Mouse (Mus musculus) ES-E14 (cell line): ENCODE results near the gene Krt81.

ENCODE experiments used
- CHD2 ChIP-seq: IDR thresholded peaks from 2 replicates; pipeline ENCODE4 v1.6.1; 2014; ENCODE audit warnings: mild to moderate bottlenecking, low read depth, low read length, inconsistent platforms
- HCFC1 ChIP-seq: IDR thresholded peaks from 2 replicates; pipeline ENCODE4 v1.6.1; 2012; ENCODE audit warnings: low read length, inconsistent platforms, borderline replicate concordance; ENCODE audit not compliant: insufficient read depth
- MAFK ChIP-seq: IDR thresholded peaks from 2 replicates; pipeline ENCODE4 v1.6.1; 2014; ENCODE audit warnings: mild to moderate bottlenecking, low read depth, low read length, inconsistent platforms; ENCODE audit not compliant: insufficient read depth
- ZC3H11A ChIP-seq: IDR thresholded peaks from 2 replicates; pipeline ENCODE4 v1.6.1; 2012; ENCODE audit warnings: low read depth, mild to moderate bottlenecking, inconsistent platforms, low read length, borderline replicate concordance
- ZNF384 ChIP-seq: IDR thresholded peaks from 2 replicates; pipeline ENCODE4 v1.6.1; 2012; ENCODE audit warnings: low read depth, low read length, inconsistent platforms

DNA sequence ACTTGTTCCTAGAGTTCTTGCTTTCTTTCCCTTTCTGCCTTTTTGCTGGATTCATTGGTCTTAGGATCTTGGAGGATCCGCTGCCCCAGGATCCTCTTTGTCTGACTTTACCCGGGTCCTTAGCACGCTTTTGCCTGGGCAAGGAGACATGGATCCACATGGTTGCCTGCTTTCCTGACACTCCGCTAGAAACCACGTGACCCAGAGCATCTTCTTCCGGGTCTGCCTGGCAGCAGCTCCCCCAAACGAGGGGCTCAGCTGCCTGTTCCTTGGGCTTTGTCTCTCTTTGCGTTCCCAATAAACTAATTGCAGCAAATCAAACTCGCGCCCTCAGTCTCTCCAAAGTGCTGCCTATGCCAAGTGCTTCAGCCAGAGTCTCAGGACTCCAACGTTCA is 16.1 kb upstream of the Krt81 start:
- no peak for TF ChIP-seq MAFK
- TF ChIP-seq HCFC1: no peak
- no peak for TF ChIP-seq ZNF384
- no peak for TF ChIP-seq ZC3H11A
- no peak for TF ChIP-seq CHD2
